Mouse (Mus musculus): ENCODE measurements around the gene C3. TPM values are rescaled to one million over a fixed set of nuclear protein-coding genes. Genes with fewer than 3 reads are reported as not detected.

The C3 gene
- polyA plus RNA-seq (2016; fragmentation: Nextera tagmentation; extraction: Ambion mirVana) = 0.37 and 0.56 TPM in 2 replicates

GRCm38 (mm10) chr17:57228014-57228413 is at the start of gene C3:
Gene C3, minus strand, starts transcription at chr17:57228136.
- H3K36me3 ChIP-seq = no peaks in the 10 kb centered on the region
- no peak within 1 kb of the TSS for H3K9ac ChIP-seq
- no peak within 1 kb of the TSS for H3K4me3 ChIP-seq
- WGBS = 71% methylated on average over 3 of the region's 3 CpGs
- ATAC-seq (ENCODE audit: insufficient number of reproducible peaks, insufficient read depth, low FRiP score, low TSS enrichment) = no peak
- H3K27ac ChIP-seq = no peak within 1 kb of the TSS
- no peaks in the 10 kb centered on the region for H3K27me3 ChIP-seq
- H3K4me2 ChIP-seq (replicated peaks) = no peak within 1 kb of the TSS
- H3K4me1 ChIP-seq = no peaks in the 10 kb centered on the region
- no peaks in the 10 kb centered on the region for H3K9me3 ChIP-seq

DNA sequence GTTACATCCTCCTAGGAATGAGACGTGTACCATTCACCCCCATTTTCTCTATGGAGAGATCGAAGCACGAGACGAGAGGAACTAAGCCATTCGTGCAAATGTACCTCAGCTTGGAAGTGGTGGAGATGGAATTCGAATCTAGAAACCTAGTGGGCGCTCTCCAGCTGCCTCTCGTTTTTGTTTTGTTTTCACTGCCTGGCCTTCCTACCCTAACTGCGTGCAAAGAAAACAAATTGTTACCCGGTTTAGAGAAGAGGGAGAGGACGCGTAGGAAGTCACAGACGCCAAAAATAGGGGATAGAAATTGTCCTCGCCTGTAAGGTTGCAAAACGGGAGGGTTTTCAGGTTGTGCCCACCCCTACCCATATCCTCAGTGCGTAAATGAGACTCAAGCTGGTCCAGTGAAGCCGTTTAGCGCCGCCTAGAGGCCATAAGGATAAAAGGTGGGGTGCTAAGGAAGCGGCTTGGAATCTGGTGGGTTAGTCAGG is 48.7 kb upstream of the C3 start:
- under 1% methylated on average over 20 of the region's 20 CpGs for WGBS
- ATAC-seq (ENCODE audit: insufficient number of reproducible peaks, insufficient read depth, low FRiP score, low TSS enrichment) = no peak
- peaks cover 11% of the 10 kb centered on the region; the same call in 1 of the 2 replicates for H3K4me1 ChIP-seq
- no peak overlapping the region for H3K27ac ChIP-seq
- H3K4me3 ChIP-seq = peak overlapping the region; percentile 47
- no peaks in the 10 kb centered on the region for H3K9me3 ChIP-seq
- H3K4me2 ChIP-seq (replicated peaks) = peak overlapping the region; percentile 69
- no peaks in the 10 kb centered on the region for H3K36me3 ChIP-seq
- no peak overlapping the region for H3K9ac ChIP-seq
- H3K27me3 ChIP-seq = peaks cover 36% of the 10 kb centered on the region

GRCm38 (mm10) chr17:57275997-57276351 is 48.0 kb upstream of the C3 start:
- ATAC-seq (ENCODE audit: insufficient number of reproducible peaks, insufficient read depth, low FRiP score, low TSS enrichment) = no peak
- WGBS = 2% methylated on average over 13 of the region's 13 CpGs
- no peak overlapping the region for H3K9ac ChIP-seq

DNA sequence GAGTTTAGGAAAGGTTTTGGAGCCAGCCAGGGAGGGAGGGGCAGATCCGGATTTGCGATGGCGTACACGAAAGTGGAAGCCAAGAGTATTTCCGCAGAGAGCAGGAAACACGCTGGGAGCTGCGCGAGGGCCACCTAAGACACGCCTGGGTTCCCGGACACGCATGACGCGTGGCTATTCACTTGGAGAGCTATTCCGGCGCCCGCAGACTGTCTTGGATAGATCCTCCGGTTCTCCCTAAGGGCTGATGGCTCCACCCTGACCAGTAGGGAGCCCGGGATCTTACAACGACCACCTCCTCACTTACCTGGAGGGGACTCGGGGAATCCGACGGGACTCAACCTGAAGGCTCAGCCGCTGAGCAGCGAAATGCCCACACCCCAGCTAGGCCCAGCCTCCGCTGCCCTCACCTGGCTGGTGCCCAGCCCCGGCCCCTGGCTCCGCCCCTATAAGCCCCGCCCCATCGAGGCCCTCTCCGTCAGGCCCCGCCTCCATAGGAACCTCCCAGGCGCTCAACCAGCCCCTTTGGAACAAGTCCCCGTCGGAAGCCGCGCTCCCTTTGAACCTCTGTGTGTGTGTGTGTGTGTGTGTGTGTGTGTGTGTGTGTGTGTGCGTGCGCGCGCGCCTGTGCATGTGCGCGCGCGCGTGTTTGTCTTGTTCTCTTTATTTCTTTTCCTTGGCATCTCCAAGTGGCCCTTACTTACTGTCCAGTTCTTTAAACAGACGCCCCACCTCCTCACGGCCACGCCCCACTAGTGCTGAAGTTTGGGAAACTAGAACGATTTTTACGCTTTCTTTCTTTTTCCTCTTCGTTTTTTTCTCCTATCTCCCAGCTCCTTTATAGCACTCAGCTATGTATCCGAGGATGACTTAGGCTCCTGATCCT is 47.4 kb upstream of the C3 start:
- Histone ChIP-seq H3K9ac (peak overlapping the region; percentile 30), H3K9me3 (no peaks in the 10 kb centered on the region), H3K4me1 (peaks cover 11% of the 10 kb centered on the region; the same call in 1 of the 2 replicates), H3K27me3 (peaks cover 39% of the 10 kb centered on the region), H3K4me3 (peak overlapping the region; percentile 47), H3K27ac (no peak overlapping the region), H3K36me3 (no peaks in the 10 kb centered on the region), H3K4me2 (replicated peaks) (peak overlapping the region; percentile 69)
- ATAC-seq (ENCODE audit: insufficient number of reproducible peaks, insufficient read depth, low FRiP score, low TSS enrichment) = peak; percentile 62
- WGBS = 3% methylated on average over 53 of the region's 53 CpGs

More at GRCm38 (mm10) chr17:57275997-57276351, 48.0 kb upstream of the C3 start:
- peak overlapping the region; percentile 69 for H3K4me2 ChIP-seq (replicated peaks)
- peak overlapping the region; percentile 47 for H3K4me3 ChIP-seq
- no peaks in the 10 kb centered on the region for H3K36me3 ChIP-seq
- H3K27ac ChIP-seq = no peak overlapping the region
- H3K4me1 ChIP-seq = peaks cover 11% of the 10 kb centered on the region; the same call in 1 of the 2 replicates
- no peaks in the 10 kb centered on the region for H3K9me3 ChIP-seq
- peaks cover 38% of the 10 kb centered on the region for H3K27me3 ChIP-seq

GRCm38 (mm10) chr17:57274686-57275085 is 46.8 kb upstream of the C3 start:
- Histone ChIP-seq H3K27ac (no peak overlapping the region), H3K9me3 (no peaks in the 10 kb centered on the region), H3K4me1 (peaks cover 11% of the 10 kb centered on the region; the same call in 1 of the 2 replicates), H3K9ac (no peak overlapping the region), H3K27me3 (peaks cover 39% of the 10 kb centered on the region), H3K4me2 (replicated peaks) (peak overlapping the region; percentile 69), H3K36me3 (no peaks in the 10 kb centered on the region), H3K4me3 (peak overlapping the region; percentile 47)
- WGBS = 7% methylated on average over 15 of the region's 15 CpGs
- no peak for ATAC-seq (ENCODE audit: insufficient number of reproducible peaks, insufficient read depth, low FRiP score, low TSS enrichment)

GRCm38 (mm10) chr17:57273846-57274245 is 45.9 kb upstream of the C3 start:
- H3K36me3 ChIP-seq = no peaks in the 10 kb centered on the region
- H3K27ac ChIP-seq = no peak overlapping the region
- peaks cover 11% of the 10 kb centered on the region; the same call in 1 of the 2 replicates for H3K4me1 ChIP-seq
- H3K4me3 ChIP-seq = no peak overlapping the region
- no peak overlapping the region for H3K4me2 ChIP-seq (replicated peaks)
- H3K9ac ChIP-seq = no peak overlapping the region
- no peak for ATAC-seq (ENCODE audit: insufficient number of reproducible peaks, insufficient read depth, low FRiP score, low TSS enrichment)
- 36% methylated on average over 7 of the region's 7 CpGs for WGBS
- peaks cover 33% of the 10 kb centered on the region for H3K27me3 ChIP-seq
- H3K9me3 ChIP-seq = no peaks in the 10 kb centered on the region

DNA sequence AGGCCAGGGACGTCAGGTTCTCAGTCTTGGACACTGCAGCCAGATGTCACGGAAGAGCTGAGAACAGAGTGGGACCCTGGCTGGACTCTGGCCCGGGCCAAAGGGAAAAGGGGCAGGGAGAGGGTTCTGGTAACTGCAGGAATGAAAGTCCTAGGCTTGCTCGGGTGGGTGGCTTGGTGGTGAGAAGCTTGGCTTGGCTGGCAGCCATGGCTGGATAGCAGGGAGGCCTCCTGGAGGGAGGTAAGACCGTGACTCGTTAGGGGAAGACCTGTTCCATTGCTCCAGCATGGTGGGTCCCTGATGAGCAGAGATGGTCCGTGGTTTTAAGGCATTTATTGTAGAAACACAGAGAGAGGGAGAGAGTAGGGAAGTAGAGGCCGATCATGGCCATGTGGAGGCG is 43.4 kb upstream of the C3 start:
- 65% methylated on average over 9 of the region's 9 CpGs for WGBS
- Histone ChIP-seq H3K9me3 (no peaks in the 10 kb centered on the region), H3K4me1 (peaks cover 10% of the 10 kb centered on the region; the same call in 1 of the 2 replicates), H3K4me3 (no peak overlapping the region), H3K9ac (no peak overlapping the region), H3K36me3 (no peaks in the 10 kb centered on the region), H3K27ac (no peak overlapping the region), H3K27me3 (peaks cover 28% of the 10 kb centered on the region), H3K4me2 (replicated peaks) (no peak overlapping the region)
- ATAC-seq (ENCODE audit: insufficient number of reproducible peaks, insufficient read depth, low FRiP score, low TSS enrichment) = no peak

DNA sequence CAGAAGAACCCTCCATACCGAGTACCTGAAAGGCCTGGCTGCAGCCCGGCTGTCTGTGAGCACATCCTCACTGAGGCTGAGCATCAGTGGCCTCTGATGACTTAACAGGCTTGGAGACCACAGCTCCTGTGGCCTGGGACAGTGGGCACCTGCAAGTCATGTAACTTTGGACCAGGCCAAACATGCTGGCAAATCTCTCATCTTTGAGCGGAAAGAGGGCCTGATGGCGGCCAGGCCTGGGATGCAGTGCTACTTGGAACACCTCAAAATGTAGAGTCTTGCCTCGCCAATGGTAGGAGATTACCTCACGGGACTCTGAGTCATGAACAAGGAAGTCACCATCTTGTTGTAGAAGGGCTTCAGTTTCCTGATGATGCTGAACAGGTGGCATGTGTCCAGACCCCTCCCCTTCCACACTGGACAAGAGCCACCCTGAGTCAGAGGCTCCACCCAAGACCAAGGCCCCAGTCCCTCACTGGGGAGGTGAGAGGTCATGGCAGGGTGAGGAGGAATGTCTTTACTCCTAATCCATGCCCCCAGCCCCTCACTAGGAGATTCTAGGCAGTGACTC is 39.7 kb upstream of the C3 start:
- Histone ChIP-seq H3K27me3 (peaks cover 3% of the 10 kb centered on the region; the same call in 1 of the 2 replicates), H3K4me3 (no peak overlapping the region), H3K27ac (no peak overlapping the region), H3K4me1 (0 out of 2 replicates have a peak, but pooled peaks cover 4% of the 10 kb centered on the region), H3K4me2 (replicated peaks) (no peak overlapping the region), H3K36me3 (peaks cover 11% of the 10 kb centered on the region), H3K9me3 (no peaks in the 10 kb centered on the region), H3K9ac (no peak overlapping the region)
- ATAC-seq (ENCODE audit: insufficient number of reproducible peaks, insufficient read depth, low FRiP score, low TSS enrichment) = no peak
- 85% methylated on average over 6 of the region's 6 CpGs for WGBS

GRCm38 (mm10) chr17:57264972-57265945 is 37.3 kb upstream of the C3 start:
- Histone ChIP-seq H3K4me3 (no peak overlapping the region), H3K36me3 (peaks cover 32% of the 10 kb centered on the region), H3K9me3 (no peaks in the 10 kb centered on the region), H3K9ac (no peak overlapping the region), H3K27ac (no peak overlapping the region), H3K27me3 (no peaks in the 10 kb centered on the region), H3K4me1 (0 out of 2 replicates have a peak, but pooled peaks cover 4% of the 10 kb centered on the region), H3K4me2 (replicated peaks) (peak overlapping the region; percentile 25)
- ATAC-seq (ENCODE audit: insufficient number of reproducible peaks, insufficient read depth, low FRiP score, low TSS enrichment) = peak; percentile 36; the same call in 1 of the 2 replicates
- WGBS = 26% methylated on average over 21 of the region's 22 CpGs

DNA sequence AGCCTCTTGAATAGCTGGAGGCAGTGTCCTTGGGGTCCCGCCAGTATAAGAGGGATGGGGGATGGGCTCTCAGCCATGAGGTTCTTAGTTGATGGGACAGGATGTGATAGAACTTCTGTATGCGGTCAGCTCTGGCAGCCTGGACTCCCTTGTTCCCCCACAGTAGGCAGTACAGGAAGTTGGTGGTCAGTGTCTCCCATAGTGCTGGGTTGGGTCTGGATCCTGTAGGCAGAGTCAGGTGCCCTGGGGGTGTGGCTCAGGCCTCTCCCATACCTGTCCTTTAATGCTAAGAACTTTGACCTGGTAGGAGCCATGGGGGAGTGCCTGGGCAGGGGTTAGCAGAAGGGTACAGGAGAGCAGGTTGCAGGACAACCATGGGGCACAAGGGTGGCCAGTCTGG is 36.2 kb upstream of the C3 start:
- 0 out of 2 replicates have a peak, but pooled peaks cover 4% of the 10 kb centered on the region for H3K4me1 ChIP-seq
- H3K27me3 ChIP-seq = no peaks in the 10 kb centered on the region
- no peak overlapping the region for H3K27ac ChIP-seq
- WGBS = 80% methylated on average over 2 of the region's 2 CpGs
- H3K4me2 ChIP-seq (replicated peaks) = no peak overlapping the region
- H3K36me3 ChIP-seq = peaks cover 42% of the 10 kb centered on the region
- no peaks in the 10 kb centered on the region for H3K9me3 ChIP-seq
- H3K4me3 ChIP-seq = no peak overlapping the region
- no peak for ATAC-seq (ENCODE audit: insufficient number of reproducible peaks, insufficient read depth, low FRiP score, low TSS enrichment)
- H3K9ac ChIP-seq = no peak overlapping the region

Data from embryonic facial prominence, embryonic 12.5 days (tissue).